In genomic region chr11:78044758-78045251, GRCm38 (mm10) we compare ENCODE assay signal across 8 mouse cellular contexts. TPM values are rescaled to one million over a fixed set of nuclear protein-coding genes. Genes with fewer than 3 reads are reported as not detected.
DNase-seq lines count a peak whose midpoint lies in the region; ATAC-seq lines count a peak whose summit lies in the region.

No protein-coding gene starts in this region.

- peaks cover 9% of the 10 kb centered on the region for H3K4me1 ChIP-seq in heart, embryonic 11.5 days (ENCODE audit: control insufficient read depth, insufficient read depth, low read length)

- 74% methylated on average over 5 of the region's 5 CpGs for WGBS in heart, embryonic 11.5 days (ENCODE audit: insufficient replicate concordance)

- no peak overlapping the region; the same call in 1 of the 2 replicates for H3K4me2 ChIP-seq in heart, embryonic 11.5 days

- no peak for ATAC-seq in heart, embryonic 11.5 days (replicated peaks; ENCODE audit: insufficient number of reproducible peaks, low FRiP score, low TSS enrichment)

- H3K27me3 ChIP-seq in heart, embryonic 11.5 days (ENCODE audit: control insufficient read depth, insufficient read depth, low read length) = no peaks in the 10 kb centered on the region

- DNase-seq in spleen, postnatal 36 days (ENCODE audit: low spot score in 2 of 2) = peak; percentile 26 to 27
- DNase-seq in spleen, postnatal 4 days (ENCODE audit: low spot score in 2 of 2) = no peak
- peak; percentile 84 for DNase-seq in cerebellum, adult 8-10 months
- peak; percentile 65 to 78 for DNase-seq in kidney, postnatal 4 days
- peak; percentile 22 for DNase-seq in ovary, postnatal 10 days (ENCODE audit: low spot score)
- DNase-seq in embryo, embryonic 9.5 days (ENCODE audit: extremely low spot score) = no peak
- DNase-seq in spleen, postnatal 14 days (ENCODE audit: low spot score in 2 of 2) = no peak

- no peaks in the 10 kb centered on the region for H3K9me3 ChIP-seq in heart, embryonic 11.5 days (replicated peaks; ENCODE audit: control insufficient read depth, low read length)

- peak overlapping the region; percentile 36 for H3K27ac ChIP-seq in heart, embryonic 11.5 days (ENCODE audit: low read depth, low read length)

- no peaks in the 10 kb centered on the region for H3K36me3 ChIP-seq in heart, embryonic 11.5 days (ENCODE audit: control insufficient read depth, insufficient read depth, low read length)

- no peak overlapping the region for H3K4me3 ChIP-seq in heart, embryonic 11.5 days (ENCODE audit: low read depth, low read length)

- peak overlapping the region; percentile 4; the same call in 1 of the 2 replicates for H3K9ac ChIP-seq in heart, embryonic 11.5 days (ENCODE audit: low read depth, low read length)

RNA-seq across cellular contexts. Expression of gene Flot2, which starts 7.1 kb away (rescaled TPM):
- polyA plus RNA-seq in heart, embryonic 11.5 days (2014; fragmentation: Nextera tagmentation; extraction: Ambion mirVana) = 62.0 and 67.1 TPM in 2 replicates

RNA-seq across cellular contexts. Expression of gene Dhrs13, which starts 12.7 kb away (rescaled TPM):
- 12.3 and 15.8 TPM in 2 replicates for polyA plus RNA-seq in heart, embryonic 11.5 days (2014; fragmentation: Nextera tagmentation; extraction: Ambion mirVana)

RNA-seq across cellular contexts. Expression of gene Eral1, which starts 35.4 kb away (rescaled TPM):
- polyA plus RNA-seq in heart, embryonic 11.5 days (2014; fragmentation: Nextera tagmentation; extraction: Ambion mirVana) = 25.6 and 27.0 TPM in 2 replicates

RNA-seq across cellular contexts. Expression of gene Fam222b, which starts 49.7 kb away (rescaled TPM):
- 22.4 and 26.9 TPM in 2 replicates for polyA plus RNA-seq in heart, embryonic 11.5 days (2014; fragmentation: Nextera tagmentation; extraction: Ambion mirVana)

Comparison
In these comparisons a context has a peak if more than half of its experiments do, and no peak if none do; other contexts are left out.
1. DNase-seq: peak in spleen, postnatal 36 days (2 of 2), cerebellum, adult 8-10 months (single experiment), kidney, postnatal 4 days (2 of 2) and ovary, postnatal 10 days (single experiment); none in spleen, postnatal 4 days (0 of 2), embryo, embryonic 9.5 days (single experiment) and spleen, postnatal 14 days (0 of 2).